Mouse (Mus musculus): ENCODE results near the gene Supt3. TPM values are rescaled to one million over a fixed set of nuclear protein-coding genes. Genes with fewer than 3 reads are reported as not detected.

The Supt3 gene
- total and polyA plus RNA-seq, 3 experiments, result 4.7 to 16.0 (median 13.2) TPM

DNA sequence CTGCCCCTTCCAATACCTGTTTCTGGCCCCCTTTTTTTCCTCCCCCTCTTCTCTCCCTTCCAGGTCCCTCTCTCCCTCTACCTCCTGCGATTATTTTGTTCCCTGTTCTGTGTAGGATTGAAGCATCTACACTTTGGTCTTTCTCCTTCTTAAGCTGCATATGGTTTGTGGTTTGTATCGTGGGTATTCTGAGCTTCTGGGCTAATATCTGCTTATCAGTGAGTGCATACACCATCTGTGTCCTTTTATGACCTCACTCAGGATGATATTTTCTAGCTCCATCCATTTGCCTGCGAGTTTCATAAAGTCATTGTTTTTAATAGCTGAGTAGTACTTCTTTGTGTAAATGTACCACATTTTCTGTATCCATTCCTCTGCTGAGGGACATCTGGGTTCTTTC is 52.6 kb downstream of the Supt3 start:
- no peaks in the 10 kb centered on the region for H3K79me2 ChIP-seq (replicated peaks; ENCODE audit: control insufficient read depth, insufficient read depth, low read length)
- H3K9ac ChIP-seq (ENCODE audit: low read depth, low read length), result no peak overlapping the region
- no peak for TF ChIP-seq EP300 (IDR thresholded peaks at IDR 0.05; ENCODE audit: insufficient read depth, low read depth, low read length)
- no peak for TF ChIP-seq POLR2A (IDR thresholded peaks at IDR 0.05; ENCODE audit: insufficient read depth, low read depth, low read length)
- no peak for TF ChIP-seq CTCF (IDR thresholded peaks at IDR 0.05)
- no peak overlapping the region for H3K27ac ChIP-seq
- H3K27me3 ChIP-seq (ENCODE audit: control insufficient read depth, insufficient read depth, low read length), result no peaks in the 10 kb centered on the region
- no peaks in the 10 kb centered on the region for H3K36me3 ChIP-seq (ENCODE audit: control insufficient read depth, insufficient read depth, low read length)
- no peaks in the 10 kb centered on the region for H3K4me1 ChIP-seq (ENCODE audit: control insufficient read depth, insufficient read depth, low read length)
- DNase-seq, result no peak
- WGBS, result 79% methylated on average over 3 of the region's 3 CpGs
- no peak overlapping the region for H3K4me3 ChIP-seq
- intact Hi-C loops (cut with DNase I), result no loop called here

DNA sequence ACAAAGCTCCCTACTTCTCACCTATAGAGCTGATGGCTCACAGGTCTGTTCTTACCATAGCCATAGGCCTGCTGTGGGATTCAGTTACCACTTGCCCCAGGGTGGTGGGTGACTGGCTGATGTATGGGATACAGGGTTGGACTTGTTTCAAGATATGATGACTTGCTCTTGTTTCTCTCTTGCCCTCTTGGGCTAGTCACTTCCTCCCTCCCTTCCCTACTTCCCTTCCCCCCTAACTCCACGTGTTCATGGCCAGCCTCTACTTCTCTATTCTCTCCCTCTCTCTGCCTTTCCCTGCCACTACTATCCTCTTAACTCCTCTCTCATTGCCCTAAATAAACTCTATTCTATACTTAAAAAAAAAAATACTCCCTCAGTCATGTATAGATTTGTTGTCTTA is 54.2 kb downstream of the Supt3 start:
- H3K27me3 ChIP-seq (ENCODE audit: control insufficient read depth, insufficient read depth, low read length), result no peaks in the 10 kb centered on the region
- H3K4me3 ChIP-seq, result no peak overlapping the region
- no peaks in the 10 kb centered on the region for H3K4me1 ChIP-seq (ENCODE audit: control insufficient read depth, insufficient read depth, low read length)
- no peak overlapping the region for H3K9ac ChIP-seq (ENCODE audit: low read depth, low read length)
- no peaks in the 10 kb centered on the region for H3K36me3 ChIP-seq (ENCODE audit: control insufficient read depth, insufficient read depth, low read length)
- no peak for DNase-seq
- TF ChIP-seq POLR2A (IDR thresholded peaks at IDR 0.05; ENCODE audit: insufficient read depth, low read depth, low read length) (no peak), EP300 (IDR thresholded peaks at IDR 0.05; ENCODE audit: insufficient read depth, low read depth, low read length) (no peak), CTCF (IDR thresholded peaks at IDR 0.05) (no peak)
- intact Hi-C loops (cut with DNase I), result no loop called here
- H3K27ac ChIP-seq, result no peak overlapping the region
- 29% methylated on average over 1 of the region's 1 CpGs for WGBS
- H3K79me2 ChIP-seq (replicated peaks; ENCODE audit: control insufficient read depth, insufficient read depth, low read length), result no peaks in the 10 kb centered on the region

DNA sequence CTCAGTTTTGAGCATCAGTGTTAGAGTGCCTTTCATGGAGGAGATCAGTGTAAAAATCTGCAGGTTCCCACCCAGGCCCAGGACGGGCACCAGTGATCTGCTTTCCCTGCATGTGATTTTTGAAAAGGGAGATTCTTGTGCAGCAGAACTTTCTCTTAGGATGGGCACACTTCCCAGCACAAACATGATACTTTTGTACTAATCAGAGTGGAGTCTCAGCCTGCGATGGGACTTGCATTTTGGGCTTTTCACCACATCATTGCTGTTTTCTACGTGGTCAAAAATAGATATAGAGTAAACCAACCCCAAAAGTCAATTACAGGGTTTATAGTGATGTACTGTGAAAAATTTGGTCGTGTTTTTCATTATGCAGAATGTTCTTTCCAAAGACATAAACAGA is 65.2 kb downstream of the Supt3 start:
- intact Hi-C loops (cut with DNase I), result no loop called here
- no peaks in the 10 kb centered on the region for H3K4me1 ChIP-seq (ENCODE audit: control insufficient read depth, insufficient read depth, low read length)
- 76% methylated on average over 4 of the region's 4 CpGs for WGBS
- TF ChIP-seq POLR2A (IDR thresholded peaks at IDR 0.05; ENCODE audit: insufficient read depth, low read depth, low read length) (no peak), EP300 (IDR thresholded peaks at IDR 0.05; ENCODE audit: insufficient read depth, low read depth, low read length) (no peak), CTCF (IDR thresholded peaks at IDR 0.05) (no peak)
- H3K27ac ChIP-seq, result no peak overlapping the region
- H3K4me3 ChIP-seq, result no peak overlapping the region
- H3K9ac ChIP-seq (ENCODE audit: low read depth, low read length), result no peak overlapping the region
- H3K79me2 ChIP-seq (replicated peaks; ENCODE audit: control insufficient read depth, insufficient read depth, low read length), result no peaks in the 10 kb centered on the region
- no peaks in the 10 kb centered on the region for H3K27me3 ChIP-seq (ENCODE audit: control insufficient read depth, insufficient read depth, low read length)
- H3K36me3 ChIP-seq (ENCODE audit: control insufficient read depth, insufficient read depth, low read length), result no peaks in the 10 kb centered on the region
- no peak for DNase-seq

DNA sequence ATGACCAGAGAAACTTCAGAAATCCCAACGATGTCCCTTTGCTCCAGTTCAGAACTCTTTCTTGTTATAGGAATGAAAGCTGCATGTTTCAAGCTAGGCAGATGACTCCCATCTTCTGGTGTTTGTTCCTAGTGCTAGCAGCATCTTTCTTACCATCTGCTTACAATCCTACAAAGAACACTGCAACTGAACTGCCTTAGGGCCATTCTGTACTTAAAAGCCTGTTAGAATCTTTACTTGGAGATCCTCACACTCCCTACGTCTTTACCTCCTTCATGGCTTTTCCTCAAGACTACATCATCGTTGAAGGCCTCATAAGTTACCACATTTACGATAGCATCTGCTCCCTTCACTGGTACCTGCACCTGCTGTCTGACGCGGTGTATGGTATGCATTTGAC is 86.2 kb downstream of the Supt3 start:
- 93% methylated on average over 6 of the region's 6 CpGs for WGBS
- no peak for TF ChIP-seq POLR2A (IDR thresholded peaks at IDR 0.05; ENCODE audit: insufficient read depth, low read depth, low read length)
- no peak for TF ChIP-seq EP300 (IDR thresholded peaks at IDR 0.05; ENCODE audit: insufficient read depth, low read depth, low read length)
- TF ChIP-seq CTCF (IDR thresholded peaks at IDR 0.05), result no peak
- DNase-seq, result no peak
- Histone ChIP-seq H3K4me1 (ENCODE audit: control insufficient read depth, insufficient read depth, low read length) (no peaks in the 10 kb centered on the region), H3K36me3 (ENCODE audit: control insufficient read depth, insufficient read depth, low read length) (no peaks in the 10 kb centered on the region), H3K4me3 (no peak overlapping the region), H3K9ac (ENCODE audit: low read depth, low read length) (no peak overlapping the region), H3K27ac (no peak overlapping the region), H3K79me2 (replicated peaks; ENCODE audit: control insufficient read depth, insufficient read depth, low read length) (no peaks in the 10 kb centered on the region), H3K27me3 (ENCODE audit: control insufficient read depth, insufficient read depth, low read length) (no peaks in the 10 kb centered on the region)
- intact Hi-C loops (cut with DNase I), result no loop called here

DNA sequence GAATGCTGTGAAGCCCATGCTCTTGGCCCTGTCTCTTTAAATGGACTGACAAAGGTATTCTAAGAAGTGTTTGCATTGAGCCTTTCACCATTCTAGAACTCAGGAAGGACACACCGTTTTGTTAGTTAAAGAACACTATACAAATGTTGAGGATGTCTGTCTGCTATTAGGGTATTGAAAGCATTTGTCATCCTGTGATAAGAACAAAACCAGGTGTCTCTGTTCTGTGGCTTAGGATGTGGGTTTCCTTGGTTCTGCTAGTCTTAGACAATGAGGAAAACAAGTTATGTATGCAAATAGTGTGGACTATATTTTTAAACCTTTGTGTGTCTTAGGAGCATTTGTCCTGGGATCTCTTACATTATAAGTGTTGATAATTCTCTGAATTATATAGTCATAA is 116.6 kb downstream of the Supt3 start:
- Histone ChIP-seq H3K27ac (no peak overlapping the region), H3K36me3 (ENCODE audit: control insufficient read depth, insufficient read depth, low read length) (no peaks in the 10 kb centered on the region), H3K9ac (ENCODE audit: low read depth, low read length) (no peak overlapping the region), H3K79me2 (replicated peaks; ENCODE audit: control insufficient read depth, insufficient read depth, low read length) (no peaks in the 10 kb centered on the region), H3K4me3 (no peak overlapping the region), H3K27me3 (ENCODE audit: control insufficient read depth, insufficient read depth, low read length) (no peaks in the 10 kb centered on the region), H3K4me1 (ENCODE audit: control insufficient read depth, insufficient read depth, low read length) (no peaks in the 10 kb centered on the region)
- 33% methylated on average over 1 of the region's 1 CpGs for WGBS
- TF ChIP-seq CTCF (IDR thresholded peaks at IDR 0.05), result no peak
- TF ChIP-seq POLR2A (IDR thresholded peaks at IDR 0.05; ENCODE audit: insufficient read depth, low read depth, low read length), result no peak
- no peak for TF ChIP-seq EP300 (IDR thresholded peaks at IDR 0.05; ENCODE audit: insufficient read depth, low read depth, low read length)
- no peak for DNase-seq
- intact Hi-C loops (cut with DNase I), result no loop called here

DNA sequence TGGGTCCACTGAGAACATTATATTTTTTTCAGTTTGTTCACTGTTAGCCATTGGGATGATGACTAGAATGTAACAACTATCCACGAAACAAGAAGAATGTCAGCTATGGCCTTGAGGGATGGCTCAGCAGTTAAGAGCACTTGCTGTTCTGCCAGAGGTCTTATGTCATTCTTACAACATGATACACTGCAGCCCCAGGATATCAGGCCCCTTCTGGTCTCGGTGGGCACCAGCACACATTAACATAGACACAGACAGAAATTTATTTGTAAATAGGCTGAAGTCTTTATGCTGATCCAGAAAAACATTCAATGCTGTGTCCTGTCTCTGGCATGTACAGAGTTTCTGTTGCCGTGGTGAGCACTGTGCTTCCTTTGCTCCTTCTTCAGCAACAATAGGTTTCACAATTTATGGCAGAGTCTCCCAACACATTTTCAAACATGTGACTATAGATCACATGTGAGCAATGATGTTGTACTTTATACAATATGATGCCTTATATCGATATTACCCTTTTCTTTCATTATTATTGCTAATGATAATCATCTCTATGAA is 166.7 kb downstream of the Supt3 start:
- no peaks in the 10 kb centered on the region for H3K36me3 ChIP-seq (ENCODE audit: control insufficient read depth, insufficient read depth, low read length)
- TF ChIP-seq CTCF (IDR thresholded peaks at IDR 0.05), result no peak
- TF ChIP-seq POLR2A (IDR thresholded peaks at IDR 0.05; ENCODE audit: insufficient read depth, low read depth, low read length), result no peak
- TF ChIP-seq EP300 (IDR thresholded peaks at IDR 0.05; ENCODE audit: insufficient read depth, low read depth, low read length), result no peak
- no peak for DNase-seq
- no peaks in the 10 kb centered on the region for H3K27me3 ChIP-seq (ENCODE audit: control insufficient read depth, insufficient read depth, low read length)
- no peaks in the 10 kb centered on the region; the same call in 1 of the 2 replicates for H3K4me1 ChIP-seq (ENCODE audit: control insufficient read depth, insufficient read depth, low read length)
- H3K9ac ChIP-seq (ENCODE audit: low read depth, low read length), result no peak overlapping the region
- no peaks in the 10 kb centered on the region for H3K79me2 ChIP-seq (replicated peaks; ENCODE audit: control insufficient read depth, insufficient read depth, low read length)
- intact Hi-C loops (cut with DNase I), result no loop called here
- WGBS, result 79% methylated on average over 4 of the region's 4 CpGs
- no peak overlapping the region for H3K27ac ChIP-seq
- no peak overlapping the region for H3K4me3 ChIP-seq
